Mouse (Mus musculus) ZHBTc4 (cell line): ENCODE measurements around the gene Fam3c.
"Not testable (repeated sequence)": the region's sequence is repeated elsewhere in the genome, so short reads cannot be mapped to it uniquely, and the experiment has no call there.

Experiments
- DNase-seq: peaks from one replicate; pipeline ENCODE4 v3.0.0-alpha.2; 2011; ENCODE audit warnings: low read depth, low spot score

Fam3c gene

GRCm38 (mm10) chr6:22292056-22292455 lies 64.0 kb downstream of the Fam3c start:
- DNase-seq, result peak; percentile 12

- DNase-seq, result no peak
These were observed 65.3 kb downstream of the Fam3c start for GRCm38 (mm10) chr6:22290790-22291189.

DNA sequence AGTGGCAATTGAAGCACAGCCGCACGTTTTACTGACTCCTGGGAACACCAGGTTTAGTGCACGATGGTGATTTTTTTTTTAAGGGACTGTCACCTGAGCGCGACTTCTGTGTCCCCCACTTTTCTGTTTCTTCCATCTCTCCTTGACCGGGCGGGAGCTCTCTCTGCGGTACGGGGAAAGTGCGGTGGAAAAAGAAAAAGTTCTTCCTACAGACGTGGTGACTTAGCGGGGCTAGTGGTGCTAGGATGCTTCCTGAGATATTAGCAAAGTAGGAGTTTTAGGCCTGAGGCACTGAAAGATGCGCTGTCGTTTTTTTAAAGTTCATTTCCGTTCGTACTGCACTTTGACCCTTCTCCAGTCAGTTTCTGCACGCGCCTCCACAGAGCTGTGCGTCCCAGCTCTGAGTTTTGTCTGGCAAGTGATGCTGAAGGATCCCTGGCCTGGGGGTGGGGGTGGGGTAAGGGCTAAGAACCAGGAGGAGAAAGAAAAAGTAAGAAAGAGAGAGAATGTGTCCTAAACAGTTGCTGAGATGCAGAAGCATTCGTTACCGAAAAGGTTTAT lies 66.5 kb downstream of the Fam3c start:
- DNase-seq, result peak; percentile 8

- peak; percentile 45 for DNase-seq
These were observed 67.1 kb downstream of the Fam3c start for GRCm38 (mm10) chr6:22288737-22289460.

DNA sequence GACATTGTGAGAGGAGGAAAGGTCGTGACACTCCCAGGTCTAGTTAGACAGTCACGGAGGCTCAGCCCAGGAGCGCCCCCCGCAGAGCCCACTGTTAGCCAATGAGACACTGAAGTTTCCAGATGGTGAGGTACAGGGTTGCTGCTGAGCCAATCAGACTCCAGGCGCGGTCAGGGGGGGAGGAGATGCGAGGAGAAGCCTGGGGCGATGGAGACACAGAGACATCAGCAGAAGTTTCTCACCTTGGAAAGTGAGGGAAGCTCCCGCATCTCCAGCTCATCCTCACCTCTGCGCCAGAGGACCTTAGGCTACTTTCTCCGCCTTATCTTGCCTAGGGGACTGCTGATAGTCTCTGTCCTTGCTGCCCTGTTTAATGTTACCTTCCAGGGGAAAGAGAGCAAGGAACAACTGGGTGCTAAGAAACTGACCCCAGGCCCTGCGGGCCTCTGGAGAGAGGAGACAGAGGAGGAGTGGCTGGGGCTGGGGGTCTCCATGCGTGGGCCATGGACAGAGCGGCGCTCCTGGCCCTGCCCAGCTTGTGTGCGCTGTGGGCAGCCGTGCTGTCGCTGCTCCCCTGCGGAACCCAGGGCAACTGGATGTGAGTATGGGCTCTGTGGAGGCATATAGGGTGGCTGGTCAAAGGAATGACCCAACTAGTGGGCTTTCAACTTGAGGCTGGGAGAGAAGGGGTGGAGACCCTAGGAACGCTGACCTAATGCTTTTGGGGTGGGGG lies 67.9 kb downstream of the Fam3c start, which contains the start of gene Wnt16:
TSS of gene Wnt16 (plus strand) at position 224 of the 733 bp plus-strand sequence.
- peak; percentile 88 for DNase-seq

- no peak for DNase-seq
These were observed 73.6 kb downstream of the Fam3c start for GRCm38 (mm10) chr6:22282405-22282804.

GRCm38 (mm10) chr6:22280217-22280861 lies 75.7 kb downstream of the Fam3c start:
- DNase-seq, result no peak

DNA sequence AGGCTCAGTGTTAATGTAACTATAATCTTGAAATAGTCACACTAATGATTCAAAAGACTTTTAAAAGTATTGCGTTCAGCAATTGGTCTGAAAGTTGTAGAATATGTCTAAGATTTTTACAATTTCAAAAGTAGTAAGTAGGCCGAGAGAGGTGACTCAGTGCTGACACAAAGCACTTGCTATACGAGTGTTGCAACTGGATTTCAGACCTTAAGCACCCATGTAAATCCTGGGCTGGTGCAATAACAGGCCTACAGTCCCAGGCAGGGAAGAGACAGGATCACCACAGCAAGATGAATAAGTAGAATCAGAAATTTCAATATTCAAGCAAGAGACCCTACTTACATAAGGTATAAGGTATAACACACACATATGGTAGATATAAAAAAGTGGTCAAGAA lies 78.1 kb downstream of the Fam3c start:
- no peak for DNase-seq

DNA sequence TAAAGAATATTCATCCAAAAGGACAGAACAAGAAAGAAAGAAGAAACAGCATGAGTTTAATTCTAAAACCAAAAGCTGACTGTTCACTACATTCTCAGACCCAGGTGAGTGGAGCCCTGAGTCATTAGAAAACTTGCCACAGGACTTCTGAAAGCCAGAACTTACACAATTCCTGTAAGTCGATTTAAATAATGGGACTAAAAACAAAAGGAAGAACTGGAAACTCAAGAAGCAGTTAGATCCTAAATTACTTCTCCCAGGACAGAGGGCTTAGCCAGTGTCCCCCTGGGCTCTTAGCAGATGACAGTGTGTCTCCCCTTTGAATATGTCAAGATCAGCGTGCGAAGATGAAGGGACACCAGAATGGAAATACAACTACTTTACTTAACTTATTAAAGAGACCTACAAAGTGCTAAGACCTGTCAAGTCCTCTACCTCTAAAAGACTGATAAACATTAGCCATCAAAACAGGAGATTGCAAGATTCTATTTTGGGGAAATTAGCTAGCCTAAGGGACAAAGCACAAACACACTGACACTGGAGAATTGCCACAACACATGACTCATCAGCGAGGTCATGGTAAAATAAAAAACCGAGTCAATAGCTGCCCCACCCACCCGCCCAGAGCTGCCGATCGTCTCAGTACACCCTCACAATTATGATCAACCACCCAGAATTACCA lies 86.1 kb downstream of the Fam3c start:
- DNase-seq, result no peak

- DNase-seq, result no peak
These were observed 87.4 kb downstream of the Fam3c start for GRCm38 (mm10) chr6:22268677-22269076.

DNA sequence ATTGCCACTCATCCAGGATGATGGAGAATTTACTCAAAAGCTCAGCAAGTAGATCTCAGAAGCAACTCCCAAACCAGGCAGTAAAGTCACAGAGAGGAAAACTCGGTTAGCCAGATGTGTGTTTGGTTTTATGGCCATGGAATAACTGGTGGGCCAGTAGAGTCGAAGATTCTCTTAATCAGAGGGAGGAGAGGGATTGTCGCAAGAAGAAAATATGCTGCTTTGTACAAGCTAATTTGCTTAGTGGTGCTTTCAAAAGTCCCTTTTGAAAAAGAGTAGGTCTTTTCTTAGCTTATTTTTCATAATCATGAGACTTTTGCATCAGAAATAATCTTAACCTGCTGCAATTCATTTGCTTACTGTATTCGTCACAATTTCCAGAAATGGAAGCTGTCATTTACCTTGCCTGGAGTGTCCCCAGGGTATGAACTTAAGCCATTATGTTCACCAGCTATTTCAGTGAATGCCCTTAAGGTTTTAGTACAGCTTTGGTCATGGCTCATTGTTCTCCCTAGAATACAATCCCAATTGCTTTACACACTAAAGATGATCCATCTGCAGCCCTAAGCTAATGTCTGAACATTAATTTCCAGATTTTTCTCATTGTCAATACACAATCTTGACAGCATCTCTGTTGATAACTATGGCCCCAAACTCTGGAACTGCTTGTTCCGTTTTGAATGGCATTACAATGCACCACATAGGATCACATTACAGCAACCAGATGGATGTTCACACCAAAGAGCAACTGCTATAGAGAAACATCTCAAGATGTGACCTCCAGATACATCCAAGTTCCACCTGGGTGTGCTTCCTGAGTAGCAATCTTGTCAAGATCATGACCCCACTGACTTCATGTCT lies 88.0 kb downstream of the Fam3c start:
- DNase-seq, result no peak

- no peak for DNase-seq
These were observed 90.0 kb downstream of the Fam3c start for GRCm38 (mm10) chr6:22266018-22266417.

DNA sequence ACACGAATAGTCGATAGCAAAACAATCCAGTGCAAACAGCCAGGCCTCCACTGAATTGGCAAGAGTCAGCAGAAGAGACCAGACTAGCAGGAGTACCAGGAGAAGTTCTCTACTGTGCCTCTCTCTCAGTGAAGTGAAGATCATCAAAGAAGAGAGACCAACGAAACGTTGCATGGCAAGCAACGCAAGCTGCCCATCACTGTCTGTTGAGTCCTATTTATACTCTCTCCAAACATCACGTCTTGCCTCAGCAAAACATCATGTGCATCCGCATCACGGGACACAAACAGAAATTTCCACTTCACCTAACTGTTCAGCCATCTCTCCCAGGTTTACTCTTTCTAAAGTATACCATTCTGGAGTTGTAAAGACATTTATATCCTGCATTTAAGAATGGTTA lies 91.9 kb downstream of the Fam3c start:
- DNase-seq, result not testable (repeated sequence)

- DNase-seq, result no peak
These were observed 93.5 kb downstream of the Fam3c start for GRCm38 (mm10) chr6:22262519-22262918.

GRCm38 (mm10) chr6:22258784-22259183 lies 97.3 kb downstream of the Fam3c start:
- DNase-seq, result no peak
